Mouse (Mus musculus): Measurements from ENCODE around the gene Prpf6. TPM values are rescaled to one million over a fixed set of nuclear protein-coding genes. Genes with fewer than 3 reads are reported as not detected.
A peak's percentile ranks its signal among the peaks of the same experiment; 100 is the strongest.

Gene Prpf6
- polyA plus RNA-seq, 1 experiment from 2014 or later = 40.1 TPM

DNA sequence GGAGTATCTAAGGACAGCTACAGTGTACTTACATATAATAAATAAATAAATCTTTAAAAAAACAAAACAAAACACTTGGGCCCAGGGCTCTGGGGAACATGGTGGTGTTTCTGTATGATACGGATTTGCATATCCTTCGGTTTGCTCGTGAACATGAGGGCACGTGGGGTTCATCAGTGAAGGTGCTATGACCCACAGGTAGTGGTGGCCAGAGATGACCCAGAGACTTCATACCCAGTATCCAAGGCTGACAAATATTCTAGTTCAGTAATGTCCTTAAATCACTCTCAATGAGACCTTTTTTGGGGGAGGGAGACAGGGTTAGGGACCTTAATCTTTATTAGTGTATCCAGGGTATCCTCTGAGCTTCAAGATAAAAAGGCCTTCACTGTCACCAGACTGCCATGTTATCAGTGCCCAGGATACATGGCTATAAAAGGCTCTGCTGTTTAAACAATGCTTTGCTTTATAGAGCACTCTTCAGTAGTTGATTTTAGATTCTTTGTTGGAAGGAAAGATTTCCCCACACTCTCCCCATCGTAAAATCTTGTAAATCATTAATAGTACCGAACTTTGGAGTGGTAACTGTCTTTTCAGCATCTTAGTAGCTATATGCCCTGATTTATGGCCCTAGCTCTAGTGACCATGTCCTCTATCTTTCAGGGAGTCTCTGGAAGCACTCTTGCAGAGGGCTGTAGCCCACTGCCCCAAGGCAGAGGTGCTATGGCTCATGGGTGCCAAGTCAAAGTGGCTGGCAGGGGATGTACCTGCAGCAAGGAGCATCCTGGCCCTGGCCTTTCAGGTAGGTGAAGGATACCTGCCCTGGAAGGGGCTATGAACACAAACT lies 55.2 kb downstream of the Prpf6 start:
- 89% methylated on average over 6 of the region's 6 CpGs for WGBS
- Histone ChIP-seq H3K36me3 (peaks cover 98% of the 10 kb centered on the region), H3K27me3 (replicated peaks) (no peaks in the 10 kb centered on the region)

DNA sequence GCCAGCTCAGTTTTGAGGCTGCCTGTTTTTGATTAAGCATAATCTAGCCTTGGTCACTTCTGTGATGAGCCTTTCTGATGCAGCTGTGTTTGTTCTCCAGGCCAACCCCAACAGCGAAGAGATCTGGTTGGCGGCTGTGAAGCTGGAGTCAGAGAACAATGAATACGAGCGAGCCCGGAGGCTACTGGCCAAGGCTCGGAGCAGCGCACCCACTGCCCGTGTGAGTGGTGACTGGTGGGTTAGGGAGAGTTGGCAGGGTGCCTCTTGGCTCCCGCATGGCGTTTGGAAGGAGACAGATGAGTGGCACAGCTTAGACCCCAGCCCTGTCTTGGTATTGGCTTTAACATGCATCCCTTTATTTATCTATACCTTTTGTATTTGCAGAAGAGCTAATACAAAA lies 57.3 kb downstream of the Prpf6 start:
- Histone ChIP-seq H3K36me3 (peaks cover 98% of the 10 kb centered on the region), H3K4me3 (no peak overlapping the region)

More for the DNA sequence above, 55.2 kb downstream of the Prpf6 start:
- Histone ChIP-seq H3K27ac (replicated peaks) (no peak overlapping the region), H3K4me1 (no peaks in the 10 kb centered on the region), H3K4me3 (no peak overlapping the region), H3K9me3 (no peaks in the 10 kb centered on the region), H3K9ac (no peak overlapping the region), H3K4me2 (no peak overlapping the region)
- ATAC-seq (ENCODE audit: extremely low read depth, insufficient number of reproducible peaks, low FRiP score, low TSS enrichment) = no peak

DNA sequence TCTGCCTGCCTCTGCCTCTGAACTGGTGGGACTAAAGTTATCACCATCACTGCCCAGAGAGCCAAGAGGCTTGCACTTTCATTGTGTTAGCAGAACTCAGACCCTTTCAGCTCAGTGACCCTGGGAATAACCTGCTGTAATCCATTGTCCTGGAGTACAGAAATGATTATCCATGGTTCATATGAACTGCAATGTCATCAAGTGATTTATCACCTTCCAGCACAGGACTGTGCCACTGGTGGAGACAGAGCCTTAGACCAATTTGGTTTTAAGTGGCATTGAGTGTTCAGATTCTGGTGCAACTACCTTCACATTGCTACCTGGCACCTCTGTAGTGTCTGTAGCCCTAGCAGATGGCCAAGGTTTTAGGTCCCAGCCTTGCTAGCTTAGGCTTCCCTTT lies 61.4 kb downstream of the Prpf6 start:
- H3K4me1 ChIP-seq = peaks cover 19% of the 10 kb centered on the region
- H3K4me2 ChIP-seq = no peak overlapping the region
- ATAC-seq (ENCODE audit: extremely low read depth, insufficient number of reproducible peaks, low FRiP score, low TSS enrichment) = no peak
- no peaks in the 10 kb centered on the region for H3K9me3 ChIP-seq
- no peaks in the 10 kb centered on the region for H3K27me3 ChIP-seq (replicated peaks)
- no peak overlapping the region for H3K4me3 ChIP-seq
- no peak overlapping the region for H3K9ac ChIP-seq
- H3K36me3 ChIP-seq = peaks cover 92% of the 10 kb centered on the region
- H3K27ac ChIP-seq (replicated peaks) = no peak overlapping the region

More for the DNA sequence above, 57.3 kb downstream of the Prpf6 start:
- ATAC-seq (ENCODE audit: extremely low read depth, insufficient number of reproducible peaks, low FRiP score, low TSS enrichment) = no peak
- Histone ChIP-seq H3K9me3 (no peaks in the 10 kb centered on the region), H3K27me3 (replicated peaks) (no peaks in the 10 kb centered on the region), H3K27ac (replicated peaks) (no peak overlapping the region), H3K4me2 (no peak overlapping the region), H3K4me1 (peaks cover 8% of the 10 kb centered on the region), H3K9ac (no peak overlapping the region)
- 91% methylated on average over 10 of the region's 10 CpGs for WGBS

DNA sequence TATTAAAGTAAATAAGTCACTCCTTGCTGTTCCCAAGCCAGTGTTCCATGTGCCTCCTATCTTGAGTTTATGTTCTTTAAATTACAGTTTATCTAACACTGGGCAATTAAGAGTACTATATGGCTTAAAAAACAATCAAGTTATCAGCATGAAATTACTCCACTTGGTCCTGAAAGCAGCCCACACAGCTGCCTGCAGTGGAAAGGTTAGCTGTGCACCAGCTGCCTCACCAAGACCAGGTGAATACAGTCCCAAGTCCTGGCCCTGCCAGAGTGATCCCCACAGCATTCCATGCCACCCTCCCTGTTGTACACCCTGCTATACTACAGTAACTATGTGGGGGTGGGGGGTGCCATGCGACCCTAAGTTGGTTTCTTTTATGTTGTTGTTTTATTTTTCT lies 61.9 kb downstream of the Prpf6 start:
- no peak overlapping the region for H3K4me2 ChIP-seq
- no peaks in the 10 kb centered on the region for H3K9me3 ChIP-seq
- 86% methylated on average over 1 of the region's 1 CpGs for WGBS
- peaks cover 21% of the 10 kb centered on the region for H3K4me1 ChIP-seq
- H3K36me3 ChIP-seq = peaks cover 87% of the 10 kb centered on the region
- no peak for ATAC-seq (ENCODE audit: extremely low read depth, insufficient number of reproducible peaks, low FRiP score, low TSS enrichment)
- no peak overlapping the region for H3K4me3 ChIP-seq
- 0 out of 2 replicates have a peak overlapping the region, but pooled peaks have one; percentile 50 for H3K9ac ChIP-seq
- no peaks in the 10 kb centered on the region for H3K27me3 ChIP-seq (replicated peaks)
- no peak overlapping the region for H3K27ac ChIP-seq (replicated peaks)

DNA sequence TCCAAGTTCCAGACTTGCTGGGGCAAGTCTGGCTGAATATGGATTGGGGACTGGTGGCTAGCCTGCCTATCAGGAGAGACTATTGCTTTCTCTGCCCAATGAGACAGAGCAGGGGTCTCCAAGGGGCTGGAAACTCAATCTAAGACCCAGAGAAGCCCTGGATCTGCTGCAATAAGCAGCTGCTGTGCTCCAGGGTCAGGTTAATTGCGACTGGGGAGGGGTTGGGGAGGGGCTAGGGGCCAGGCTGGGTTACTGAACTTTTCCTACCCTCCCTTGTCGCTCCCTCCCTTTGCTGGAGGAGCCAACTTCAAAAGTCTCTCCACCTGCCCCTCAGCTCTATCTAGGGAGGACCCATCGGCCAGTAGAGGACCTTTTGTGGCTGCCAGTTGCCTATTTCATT lies 65.1 kb downstream of the Prpf6 start, which contains the start of gene Gm29797:
TSS of gene Gm29797 (plus strand) at position 301 of the 400 bp plus-strand sequence.
- H3K27me3 ChIP-seq (replicated peaks) = no peaks in the 10 kb centered on the region
- H3K36me3 ChIP-seq = peaks cover 55% of the 10 kb centered on the region
- peaks cover 34% of the 10 kb centered on the region for H3K4me1 ChIP-seq
- no peak within 1 kb of the TSS for H3K27ac ChIP-seq (replicated peaks)
- no peak within 1 kb of the TSS for H3K4me3 ChIP-seq
- no peak for ATAC-seq (ENCODE audit: extremely low read depth, insufficient number of reproducible peaks, low FRiP score, low TSS enrichment)
- no peak within 1 kb of the TSS for H3K4me2 ChIP-seq
- H3K9me3 ChIP-seq = no peaks in the 10 kb centered on the region
- 67% methylated on average over 3 of the region's 3 CpGs for WGBS
- no peak within 1 kb of the TSS for H3K9ac ChIP-seq

DNA sequence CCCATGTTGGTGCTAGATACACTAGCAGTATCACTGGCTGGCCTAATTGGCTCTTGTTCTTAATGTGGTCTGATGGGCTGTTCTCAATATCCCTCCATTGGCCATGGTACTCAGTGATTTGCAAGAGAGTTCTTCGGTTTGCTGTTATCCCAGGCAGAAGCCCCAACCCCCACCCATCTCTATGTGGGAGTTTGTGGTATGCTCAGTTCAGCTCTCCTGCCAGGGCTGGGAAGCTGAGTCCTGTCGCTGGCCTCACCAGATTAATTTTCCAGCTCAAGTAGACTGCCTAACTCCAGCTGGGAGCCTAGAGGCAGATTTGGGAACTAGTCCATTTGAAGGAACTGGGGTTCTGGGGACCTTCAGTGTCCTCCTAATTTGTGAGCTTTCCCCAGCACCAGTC lies 65.8 kb downstream of the Prpf6 start:
- no peak overlapping the region for H3K9ac ChIP-seq
- no peak for ATAC-seq (ENCODE audit: extremely low read depth, insufficient number of reproducible peaks, low FRiP score, low TSS enrichment)
- no peak overlapping the region for H3K27ac ChIP-seq (replicated peaks)
- no peak overlapping the region for H3K4me3 ChIP-seq
- no peak overlapping the region for H3K4me2 ChIP-seq
- WGBS = 50% methylated on average over 2 of the region's 2 CpGs
- H3K36me3 ChIP-seq = peaks cover 48% of the 10 kb centered on the region
- H3K4me1 ChIP-seq = peaks cover 34% of the 10 kb centered on the region
- no peaks in the 10 kb centered on the region for H3K27me3 ChIP-seq (replicated peaks)
- no peaks in the 10 kb centered on the region for H3K9me3 ChIP-seq

DNA sequence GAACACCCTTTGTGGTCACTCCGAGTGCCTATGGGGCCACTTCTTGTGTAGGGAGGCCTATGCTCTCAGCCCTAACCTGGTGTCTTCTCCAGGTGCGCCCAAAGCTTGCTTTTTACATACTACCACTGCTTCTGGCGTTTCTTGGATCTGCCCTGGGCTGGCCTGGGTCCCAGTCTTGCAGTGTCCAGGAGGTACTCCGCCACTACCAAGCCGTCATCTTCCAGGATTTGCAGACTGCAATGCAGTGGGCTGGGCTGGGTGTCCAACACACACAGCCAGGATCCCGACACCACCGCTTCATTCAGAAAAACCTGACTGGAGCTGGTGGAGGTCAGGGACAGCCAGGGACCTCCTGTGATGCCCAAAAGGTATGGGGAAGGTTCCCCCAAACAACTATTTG lies 66.9 kb downstream of the Prpf6 start:
- Histone ChIP-seq H3K9me3 (no peaks in the 10 kb centered on the region), H3K27me3 (replicated peaks) (no peaks in the 10 kb centered on the region), H3K36me3 (peaks cover 37% of the 10 kb centered on the region), H3K4me1 (peaks cover 34% of the 10 kb centered on the region), H3K27ac (replicated peaks) (no peak overlapping the region; the same call in 1 of the 2 replicates), H3K9ac (no peak overlapping the region), H3K4me2 (no peak overlapping the region), H3K4me3 (no peak overlapping the region)
- WGBS = 78% methylated on average over 7 of the region's 7 CpGs
- ATAC-seq (ENCODE audit: extremely low read depth, insufficient number of reproducible peaks, low FRiP score, low TSS enrichment) = no peak

DNA sequence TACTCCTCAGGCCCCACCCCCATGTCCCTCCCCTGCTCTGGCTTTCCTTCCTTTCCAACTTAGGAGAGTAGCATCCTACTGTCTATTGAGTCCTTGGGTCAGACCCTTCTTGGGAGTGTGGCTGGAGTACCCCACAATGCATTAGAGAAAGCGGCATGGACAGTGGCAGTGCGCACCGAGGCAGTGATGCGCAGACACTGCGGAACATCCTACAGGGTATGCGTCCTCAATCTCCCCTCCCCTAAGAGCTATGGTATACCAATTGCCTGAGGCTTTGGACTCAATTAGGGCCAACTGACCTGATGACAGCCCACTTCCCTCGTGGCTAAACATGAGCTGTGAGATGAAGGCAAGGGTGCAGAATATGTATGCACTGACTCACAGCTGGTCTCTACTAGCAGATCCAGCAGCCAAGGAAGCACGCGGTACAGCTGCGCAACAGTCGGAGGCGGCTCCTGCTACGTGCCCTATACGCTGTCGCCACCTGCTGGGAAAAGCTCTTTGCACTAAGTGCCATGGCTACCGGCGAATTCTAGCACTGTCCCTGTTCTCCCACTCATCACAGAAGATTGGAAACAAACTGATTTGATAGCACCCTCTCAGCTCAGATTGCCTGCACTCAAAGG lies 67.4 kb downstream of the Prpf6 start:
- no peak for ATAC-seq (ENCODE audit: extremely low read depth, insufficient number of reproducible peaks, low FRiP score, low TSS enrichment)
- Histone ChIP-seq H3K36me3 (peaks cover 32% of the 10 kb centered on the region), H3K4me3 (no peak overlapping the region), H3K4me2 (peak overlapping the region; percentile 27; the same call in 1 of the 2 replicates), H3K4me1 (peaks cover 32% of the 10 kb centered on the region), H3K27me3 (replicated peaks) (no peaks in the 10 kb centered on the region), H3K9me3 (no peaks in the 10 kb centered on the region), H3K27ac (replicated peaks) (peak overlapping the region; percentile 74), H3K9ac (no peak overlapping the region; the same call in 1 of the 2 replicates)
- WGBS = 34% methylated on average over 17 of the region's 17 CpGs

DNA sequence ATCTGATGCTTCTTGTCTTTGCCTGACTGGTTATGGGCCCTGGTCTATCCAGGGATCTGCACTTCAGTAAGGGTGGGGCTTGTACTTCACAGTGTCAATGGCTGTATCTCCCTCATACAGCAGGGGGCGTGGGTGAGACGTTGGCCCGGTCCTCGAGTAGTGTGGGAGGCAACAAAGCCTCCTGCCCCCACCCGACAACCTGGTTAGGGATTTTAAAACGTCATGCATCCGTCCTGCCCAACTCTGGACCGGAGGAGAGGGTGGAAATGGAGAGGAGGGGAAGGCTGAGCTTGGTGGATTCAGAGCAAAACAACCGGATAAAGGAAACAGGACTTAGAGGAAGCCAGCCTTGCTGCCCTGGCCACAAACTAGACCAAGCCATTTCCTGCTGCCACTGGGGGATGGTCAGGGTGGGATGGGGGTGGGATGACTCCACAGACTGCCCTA lies 68.0 kb downstream of the Prpf6 start:
- ATAC-seq (ENCODE audit: extremely low read depth, insufficient number of reproducible peaks, low FRiP score, low TSS enrichment) = peak; percentile 53; the same call in 1 of the 2 replicates
- Histone ChIP-seq H3K27me3 (replicated peaks) (no peaks in the 10 kb centered on the region), H3K9ac (no peak overlapping the region), H3K27ac (replicated peaks) (peak overlapping the region; percentile 74), H3K36me3 (peaks cover 26% of the 10 kb centered on the region), H3K4me2 (peak overlapping the region; percentile 27; the same call in 1 of the 2 replicates), H3K9me3 (no peaks in the 10 kb centered on the region), H3K4me1 (peaks cover 31% of the 10 kb centered on the region), H3K4me3 (no peak overlapping the region)
- WGBS = 9% methylated on average over 9 of the region's 9 CpGs

DNA sequence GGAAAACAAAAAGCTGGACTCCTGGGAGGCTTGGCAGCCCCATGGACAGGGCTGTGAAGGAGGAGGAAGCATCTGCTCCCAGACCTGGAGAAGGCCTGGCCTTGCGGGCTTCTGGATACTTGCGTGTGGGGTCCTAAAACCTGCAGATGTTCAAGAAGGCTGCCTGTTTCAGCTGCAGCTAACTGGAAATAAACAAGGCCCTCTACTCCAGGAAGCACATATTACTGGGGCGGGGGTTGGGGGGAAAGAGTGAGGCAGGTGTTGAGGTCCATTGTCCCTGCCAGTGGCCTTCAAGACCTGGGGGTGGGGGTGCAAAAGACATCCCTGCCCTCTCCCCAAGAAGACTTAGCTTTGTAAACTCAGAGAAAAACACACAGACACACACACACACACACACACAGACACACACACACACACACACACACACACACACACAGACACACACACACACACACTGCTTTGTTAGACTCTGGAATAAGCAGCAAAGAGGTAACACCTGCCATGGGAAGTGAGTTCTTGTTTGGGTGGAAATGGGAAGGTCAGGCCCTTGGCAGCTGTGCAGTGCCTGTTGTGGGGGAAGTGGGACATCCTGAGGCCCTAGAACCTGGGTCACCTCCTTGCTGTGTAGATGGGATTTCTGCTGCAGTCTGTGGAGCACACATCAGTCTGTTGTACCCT lies 71.1 kb downstream of the Prpf6 start:
- H3K4me3 ChIP-seq = no peak overlapping the region
- H3K4me1 ChIP-seq = peaks cover 22% of the 10 kb centered on the region
- H3K27ac ChIP-seq (replicated peaks) = peak overlapping the region; percentile 82
- ATAC-seq (ENCODE audit: extremely low read depth, insufficient number of reproducible peaks, low FRiP score, low TSS enrichment) = no peak
- H3K9me3 ChIP-seq = no peaks in the 10 kb centered on the region
- peaks cover 7% of the 10 kb centered on the region for H3K27me3 ChIP-seq (replicated peaks)
- H3K4me2 ChIP-seq = no peak overlapping the region
- 81% methylated on average over 3 of the region's 3 CpGs for WGBS
- no peaks in the 10 kb centered on the region for H3K36me3 ChIP-seq
- no peak overlapping the region for H3K9ac ChIP-seq

DNA sequence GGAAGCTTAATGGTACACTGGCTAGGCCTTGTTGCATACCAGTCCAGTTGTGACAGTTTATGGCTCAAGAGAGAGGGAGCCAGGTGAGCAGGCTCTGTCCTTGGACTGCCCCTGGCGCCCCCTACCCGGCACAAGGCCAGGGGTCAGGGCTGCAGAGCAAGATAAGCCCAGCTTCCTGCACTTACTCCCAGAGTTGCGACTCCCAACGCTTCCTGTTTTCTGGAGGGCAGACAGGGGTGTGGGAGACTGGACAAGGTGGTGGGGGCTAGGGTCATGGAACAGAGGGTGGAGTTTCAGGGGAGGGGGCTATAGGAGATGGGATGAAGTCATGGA lies 71.6 kb downstream of the Prpf6 start:
- no peak overlapping the region for H3K4me2 ChIP-seq
- ATAC-seq (ENCODE audit: extremely low read depth, insufficient number of reproducible peaks, low FRiP score, low TSS enrichment) = peak; percentile 16; the same call in 1 of the 2 replicates
- 12% methylated on average over 4 of the region's 4 CpGs for WGBS
- H3K4me1 ChIP-seq = peaks cover 22% of the 10 kb centered on the region
- no peak overlapping the region for H3K4me3 ChIP-seq
- no peak overlapping the region for H3K9ac ChIP-seq
- no peaks in the 10 kb centered on the region for H3K9me3 ChIP-seq
- peaks cover 12% of the 10 kb centered on the region for H3K27me3 ChIP-seq (replicated peaks)
- peak overlapping the region; percentile 82 for H3K27ac ChIP-seq (replicated peaks)
- H3K36me3 ChIP-seq = no peaks in the 10 kb centered on the region
